8 mouse cellular contexts compared by ENCODE assay signal in genomic region chrX:71528646-71529045, GRCm38 (mm10). TPM values are rescaled to one million over a fixed set of nuclear protein-coding genes. Genes with fewer than 3 reads are reported as not detected.
A peak's percentile ranks its signal among the peaks of the same experiment; 100 is the strongest.
DNase-seq lines count a peak whose midpoint lies in the region; ATAC-seq and TF ChIP-seq lines count a peak whose summit lies in the region.
"Had no signal": no experiment of that assay in that cellular context is flagged by ENCODE, and none has a peak within 500 bp of the region (broad histone marks: within the 10 kb centered on the region; RNA-seq: fewer than 3 reads in every experiment).

No protein-coding gene starts in this region.

- no peak overlapping the region for H3K27ac ChIP-seq in limb, embryonic 14.5 days (replicated peaks; ENCODE audit: low read depth, low read length)

- H3K9ac ChIP-seq in limb, embryonic 14.5 days (ENCODE audit: low read depth, low read length, severe bottlenecking): no peak overlapping the region

- H3K4me1 ChIP-seq in limb, embryonic 14.5 days (ENCODE audit: control insufficient read depth, insufficient read depth, low read length): no peaks in the 10 kb centered on the region; the same call in 1 of the 2 replicates

- WGBS in limb, embryonic 14.5 days: 46% methylated on average over 6 of the region's 6 CpGs

- no peak for TF ChIP-seq POLR2A in limb, embryonic 14.5 days (IDR thresholded peaks at IDR 0.05; ENCODE audit: borderline replicate concordance, extremely low read depth, insufficient read depth, insufficient read length)

- no peaks in the 10 kb centered on the region for H3K36me3 ChIP-seq in limb, embryonic 14.5 days (ENCODE audit: control insufficient read depth, insufficient read depth, low read length)

- no peak overlapping the region for H3K4me2 ChIP-seq in limb, embryonic 14.5 days (replicated peaks; ENCODE audit: low read depth, low read length, severe bottlenecking)

- no peaks in the 10 kb centered on the region for H3K9me3 ChIP-seq in limb, embryonic 14.5 days (ENCODE audit: control insufficient read depth, low read length)

- peak; percentile 53; the same call in 1 of the 2 replicates for ATAC-seq in limb, embryonic 14.5 days (ENCODE audit: low FRiP score, low read depth)

- no peaks in the 10 kb centered on the region for H3K27me3 ChIP-seq in limb, embryonic 14.5 days (ENCODE audit: control insufficient read depth, insufficient read depth, low read length)

- DNase-seq in 3134 (ENCODE audit: extremely low read depth, insufficient read length, low spot score): peak; percentile 7
- peak; percentile 28 for DNase-seq in 3T3-L1 (ENCODE audit: low read depth, low spot score)
- DNase-seq in forelimb bud, embryonic 11.5 days (ENCODE audit: low read depth, low spot score): peak; percentile 7
- DNase-seq in limb, embryonic 14.5 days (ENCODE audit: low spot score): peak; percentile 16
- DNase-seq in T-cell, adult 2 months (ENCODE audit: low spot score): no peak
- no peak for DNase-seq in heart, adult 18-20 months
- DNase-seq in urinary bladder, postnatal 14 days (ENCODE audit: low spot score): no peak
- DNase-seq: thymus, adult 2 months had no signal

- no peak overlapping the region for H3K4me3 ChIP-seq in limb, embryonic 14.5 days (replicated peaks; ENCODE audit: low read length)

RNA-seq across cellular contexts. Expression of gene Hmgb3, which starts 27.1 kb away (rescaled TPM):
- 123 and 181 TPM in 2 replicates for polyA plus RNA-seq in limb, embryonic 14.5 days (2012; rRNA removed)
- polyA plus RNA-seq in limb, embryonic 14.5 days (2014; fragmentation: Nextera tagmentation; extraction: Ambion mirVana): 167 and 196 TPM in 2 replicates
- total RNA-seq in heart, adult 18-20 months (2021): 10 to 100 TPM; 59.8 to 74.9 TPM

RNA-seq across cellular contexts. Expression of gene Cd99l2, which starts 36.0 kb away (rescaled TPM):
- 27.5 and 30.6 TPM in 2 replicates for polyA plus RNA-seq in limb, embryonic 14.5 days (2012; rRNA removed)
- polyA plus RNA-seq in limb, embryonic 14.5 days (2014; fragmentation: Nextera tagmentation; extraction: Ambion mirVana): 28.2 and 28.8 TPM in 2 replicates
- 10 to 100 TPM; 62.7 to 69.8 TPM for total RNA-seq in heart, adult 18-20 months (2021)

Comparison
In these comparisons a context has a peak if more than half of its experiments do, and no peak if none do; other contexts are left out.
1. DNase-seq: peak in 3134 (single experiment), 3T3-L1 (single experiment), forelimb bud, embryonic 11.5 days (single experiment) and limb, embryonic 14.5 days (single experiment); none in T-cell, adult 2 months (single experiment), heart, adult 18-20 months (0 of 2) and urinary bladder, postnatal 14 days (single experiment).